Mouse (Mus musculus): ENCODE results near the gene Ccdc175. TPM values are rescaled to one million over a fixed set of nuclear protein-coding genes. Genes with fewer than 3 reads are reported as not detected.

Ccdc175 gene
- total RNA-seq, 4 experiments from 2014 or later, result not detected

Small RNA genes lying within 50 kb of the gene (microRNA-seq; reads per million reads assigned to microRNA genes)
- 0 reads per million in 2 experiments for gene Gm24466

Other genes with a start within 250 kb of the Ccdc175 start
- gene Gpr135, start 113.9 kb downstream of the Ccdc175 start, total RNA-seq (2022), result 1 to 10 TPM; 2.2 to 2.9 (median 2.6) TPM
- 10 to 100 TPM; 15.1 to 16.6 (median 16.1) TPM for gene L3hypdh, start 99.6 kb downstream of the Ccdc175 start, total RNA-seq (2022)
- 10 to 100 TPM; 54.7 to 62.8 (median 59.2) TPM for gene Jkamp, start 99.4 kb downstream of the Ccdc175 start, total RNA-seq (2022)
- 10 to 100 TPM; 29.4 to 51.8 (median 36.0) TPM for gene Rtn1, start 224.0 kb upstream of the Ccdc175 start, total RNA-seq (2022)

Data from adrenal gland, adult 8-10 months (tissue).